Mouse (Mus musculus): ENCODE data around the gene Rras2. TPM values are rescaled to one million over a fixed set of nuclear protein-coding genes. Genes with fewer than 3 reads are reported as not detected.
A peak's percentile ranks its signal among the peaks of the same experiment; 100 is the strongest.

The Rras2 gene
- polyA plus RNA-seq, 1 experiment from 2014 or later: 13.7 TPM

GRCm38 (mm10) chr7:114140026-114140425 is 22.4 kb upstream of the Rras2 start:
- 58% methylated on average over 7 of the region's 7 CpGs for WGBS (ENCODE audit: insufficient replicate concordance)
- H3K36me3 ChIP-seq: no peaks in the 10 kb centered on the region
- H3K4me3 ChIP-seq: no peak overlapping the region
- no peaks in the 10 kb centered on the region for H3K27me3 ChIP-seq (replicated peaks)
- H3K4me2 ChIP-seq: no peak overlapping the region
- no peak for ATAC-seq
- no peaks in the 10 kb centered on the region for H3K9me3 ChIP-seq (replicated peaks)
- no peak overlapping the region for H3K27ac ChIP-seq
- H3K4me1 ChIP-seq: no peaks in the 10 kb centered on the region
- no peak overlapping the region for H3K9ac ChIP-seq

GRCm38 (mm10) chr7:114139400-114139799 is 21.8 kb upstream of the Rras2 start:
- Histone ChIP-seq H3K36me3 (no peaks in the 10 kb centered on the region), H3K4me2 (no peak overlapping the region), H3K27ac (no peak overlapping the region), H3K27me3 (replicated peaks) (no peaks in the 10 kb centered on the region), H3K4me1 (no peaks in the 10 kb centered on the region), H3K9ac (no peak overlapping the region), H3K9me3 (replicated peaks) (no peaks in the 10 kb centered on the region), H3K4me3 (no peak overlapping the region)
- ATAC-seq: no peak
- 85% methylated on average over 3 of the region's 3 CpGs for whole genome bisulfite sequencing (ENCODE audit: insufficient replicate concordance)

- Histone ChIP-seq H3K4me3 (no peak overlapping the region), H3K36me3 (no peaks in the 10 kb centered on the region), H3K4me1 (no peaks in the 10 kb centered on the region), H3K27ac (no peak overlapping the region), H3K27me3 (replicated peaks) (0 out of 2 replicates have a peak, but pooled peaks cover 4% of the 10 kb centered on the region), H3K9ac (no peak overlapping the region), H3K9me3 (replicated peaks) (no peaks in the 10 kb centered on the region), H3K4me2 (no peak overlapping the region)
- no peak for ATAC-seq
- WGBS (ENCODE audit: insufficient replicate concordance): 71% methylated on average over 2 of the region's 2 CpGs
Observed at GRCm38 (mm10) chr7:114138261-114138660, 20.7 kb upstream of the Rras2 start.

GRCm38 (mm10) chr7:114135166-114135565 is 17.6 kb upstream of the Rras2 start:
- WGBS (ENCODE audit: insufficient replicate concordance): 37% methylated on average over 6 of the region's 6 CpGs
- Histone ChIP-seq H3K4me3 (no peak overlapping the region), H3K9me3 (replicated peaks) (no peaks in the 10 kb centered on the region), H3K9ac (no peak overlapping the region), H3K36me3 (no peaks in the 10 kb centered on the region), H3K27ac (no peak overlapping the region), H3K27me3 (replicated peaks) (0 out of 2 replicates have a peak, but pooled peaks cover 4% of the 10 kb centered on the region), H3K4me1 (no peaks in the 10 kb centered on the region), H3K4me2 (no peak overlapping the region)
- ATAC-seq: no peak

GRCm38 (mm10) chr7:114133957-114134356 is 16.4 kb upstream of the Rras2 start:
- WGBS (ENCODE audit: insufficient replicate concordance): 38% methylated on average over 5 of the region's 5 CpGs
- Histone ChIP-seq H3K4me1 (no peaks in the 10 kb centered on the region), H3K36me3 (no peaks in the 10 kb centered on the region), H3K9me3 (replicated peaks) (no peaks in the 10 kb centered on the region), H3K4me2 (no peak overlapping the region), H3K4me3 (no peak overlapping the region), H3K27ac (no peak overlapping the region), H3K27me3 (replicated peaks) (0 out of 2 replicates have a peak, but pooled peaks cover 4% of the 10 kb centered on the region), H3K9ac (no peak overlapping the region)
- ATAC-seq: no peak

GRCm38 (mm10) chr7:114132316-114132715 is 14.7 kb upstream of the Rras2 start:
- H3K4me2 ChIP-seq: no peak overlapping the region
- no peak overlapping the region for H3K27ac ChIP-seq
- H3K4me1 ChIP-seq: no peaks in the 10 kb centered on the region
- no peak overlapping the region for H3K9ac ChIP-seq
- 0 out of 2 replicates have a peak, but pooled peaks cover 4% of the 10 kb centered on the region for H3K27me3 ChIP-seq (replicated peaks)
- H3K4me3 ChIP-seq: no peak overlapping the region
- H3K9me3 ChIP-seq (replicated peaks): no peaks in the 10 kb centered on the region
- 59% methylated on average over 8 of the region's 8 CpGs for WGBS (ENCODE audit: insufficient replicate concordance)
- no peak for ATAC-seq
- no peaks in the 10 kb centered on the region for H3K36me3 ChIP-seq

- no peak for ATAC-seq
- 41% methylated on average over 2 of the region's 2 CpGs for WGBS (ENCODE audit: insufficient replicate concordance)
- H3K9ac ChIP-seq: no peak overlapping the region
- no peak overlapping the region for H3K27ac ChIP-seq
- H3K4me2 ChIP-seq: no peak overlapping the region
- no peaks in the 10 kb centered on the region for H3K4me1 ChIP-seq
- 0 out of 2 replicates have a peak, but pooled peaks cover 4% of the 10 kb centered on the region for H3K27me3 ChIP-seq (replicated peaks)
- H3K36me3 ChIP-seq: no peaks in the 10 kb centered on the region
- no peak overlapping the region for H3K4me3 ChIP-seq
- H3K9me3 ChIP-seq (replicated peaks): no peaks in the 10 kb centered on the region
Observed at GRCm38 (mm10) chr7:114129281-114129680, 11.7 kb upstream of the Rras2 start.

GRCm38 (mm10) chr7:114118180-114118579 is 599 bp upstream of the Rras2 start:
- 46% methylated on average over 7 of the region's 7 CpGs for WGBS (ENCODE audit: insufficient replicate concordance)
- no peak overlapping the region for H3K9ac ChIP-seq
- ATAC-seq: no peak

GRCm38 (mm10) chr7:114116711-114117351 is 750 bp downstream of the Rras2 start:
- under 1% methylated on average over 74 of the region's 74 CpGs for WGBS (ENCODE audit: insufficient replicate concordance)
- H3K27ac ChIP-seq: peak overlapping the region; percentile 77
- H3K27me3 ChIP-seq (replicated peaks): peaks cover 49% of the 10 kb centered on the region
- peak overlapping the region; percentile 72 for H3K4me3 ChIP-seq
- H3K4me1 ChIP-seq: peaks cover 28% of the 10 kb centered on the region
- H3K4me2 ChIP-seq: peak overlapping the region; percentile 87
- H3K36me3 ChIP-seq: no peaks in the 10 kb centered on the region
- no peaks in the 10 kb centered on the region for H3K9me3 ChIP-seq (replicated peaks)
- H3K9ac ChIP-seq: peak overlapping the region; percentile 71
- peak; percentile 72 for ATAC-seq

More at GRCm38 (mm10) chr7:114118180-114118579, 599 bp upstream of the Rras2 start:
- no peaks in the 10 kb centered on the region for H3K9me3 ChIP-seq (replicated peaks)
- peaks cover 24% of the 10 kb centered on the region for H3K4me1 ChIP-seq
- H3K36me3 ChIP-seq: no peaks in the 10 kb centered on the region
- H3K4me3 ChIP-seq: no peak overlapping the region
- peak overlapping the region; percentile 87 for H3K4me2 ChIP-seq
- peaks cover 49% of the 10 kb centered on the region for H3K27me3 ChIP-seq (replicated peaks)
- H3K27ac ChIP-seq: no peak overlapping the region

- Histone ChIP-seq H3K27ac (no peak overlapping the region), H3K4me2 (peak overlapping the region; percentile 87), H3K27me3 (replicated peaks) (peaks cover 49% of the 10 kb centered on the region), H3K4me1 (peaks cover 28% of the 10 kb centered on the region), H3K4me3 (peak overlapping the region; percentile 72), H3K9me3 (replicated peaks) (no peaks in the 10 kb centered on the region), H3K9ac (no peak overlapping the region), H3K36me3 (no peaks in the 10 kb centered on the region)
- 34% methylated on average over 9 of the region's 9 CpGs for WGBS (ENCODE audit: insufficient replicate concordance)
- ATAC-seq: no peak
Observed at GRCm38 (mm10) chr7:114115961-114116360, 1.6 kb downstream of the Rras2 start.

- peaks cover 49% of the 10 kb centered on the region for H3K27me3 ChIP-seq (replicated peaks)
- H3K4me3 ChIP-seq: no peak overlapping the region
- no peak overlapping the region for H3K9ac ChIP-seq
- no peaks in the 10 kb centered on the region for H3K36me3 ChIP-seq
- no peak overlapping the region for H3K27ac ChIP-seq
- ATAC-seq: no peak
- H3K9me3 ChIP-seq (replicated peaks): no peaks in the 10 kb centered on the region
- H3K4me1 ChIP-seq: peaks cover 28% of the 10 kb centered on the region
- H3K4me2 ChIP-seq: no peak overlapping the region
- WGBS (ENCODE audit: insufficient replicate concordance): 41% methylated on average over 3 of the region's 3 CpGs
Observed at GRCm38 (mm10) chr7:114114976-114115375, 2.6 kb downstream of the Rras2 start.

- Histone ChIP-seq H3K4me2 (no peak overlapping the region), H3K36me3 (no peaks in the 10 kb centered on the region), H3K4me1 (peaks cover 28% of the 10 kb centered on the region), H3K27me3 (replicated peaks) (peaks cover 49% of the 10 kb centered on the region), H3K4me3 (no peak overlapping the region), H3K9me3 (replicated peaks) (no peaks in the 10 kb centered on the region), H3K27ac (no peak overlapping the region), H3K9ac (no peak overlapping the region)
- 79% methylated on average over 2 of the region's 2 CpGs for WGBS (ENCODE audit: insufficient replicate concordance)
- ATAC-seq: no peak
Observed at GRCm38 (mm10) chr7:114114284-114114683, 3.3 kb downstream of the Rras2 start.

- 64% methylated on average over 2 of the region's 2 CpGs for WGBS (ENCODE audit: insufficient replicate concordance)
- H3K27me3 ChIP-seq (replicated peaks): peaks cover 11% of the 10 kb centered on the region; the same call in 1 of the 2 replicates
- no peak for ATAC-seq
- H3K9me3 ChIP-seq (replicated peaks): no peaks in the 10 kb centered on the region
- H3K9ac ChIP-seq: no peak overlapping the region
- H3K4me3 ChIP-seq: no peak overlapping the region
- H3K4me1 ChIP-seq: peaks cover 13% of the 10 kb centered on the region
- no peak overlapping the region for H3K27ac ChIP-seq
- H3K36me3 ChIP-seq: no peaks in the 10 kb centered on the region
- no peak overlapping the region for H3K4me2 ChIP-seq
Observed at GRCm38 (mm10) chr7:114110500-114110899, 7.1 kb downstream of the Rras2 start.
